Mouse (Mus musculus) cortical plate, adult 2 months (tissue): ENCODE measurements around the gene Ercc6l. TPM values are rescaled to one million over a fixed set of nuclear protein-coding genes. Genes with fewer than 3 reads are reported as not detected.
"Not testable (repeated sequence)": the region's sequence is repeated elsewhere in the genome, so short reads cannot be mapped to it uniquely, and the experiment has no call there.

Source experiments
- H3K27ac ChIP-seq: fragments of 200-500 bp; 2 replicates; pipeline ENCODE4 v1.5.1; 2012; ENCODE audit warnings: low read length, control low read depth, inconsistent platforms; ENCODE audit not compliant: insufficient read depth
- H3K4me1 ChIP-seq: fragments of 200-500 bp; 2 replicates; pipeline ENCODE4 v1.6.1; 2011; ENCODE audit warnings: low read length; ENCODE audit not compliant: control insufficient read depth, insufficient read depth
- H3K4me3 ChIP-seq: fragments of 200-500 bp; 2 replicates; pipeline ENCODE4 v1.5.1; 2011; ENCODE audit warnings: mild to moderate bottlenecking, low read length, control low read depth; ENCODE audit not compliant: insufficient read depth
- CTCF ChIP-seq: fragments of 200-500 bp; IDR thresholded peaks from 2 replicates; pipeline ENCODE4 v1.5.1; 2011; ENCODE audit warnings: mild to moderate bottlenecking, control low read depth, low read length; ENCODE audit not compliant: insufficient read depth; ENCODE audit errors: extremely low read depth
- POLR2A ChIP-seq: fragments of 200-500 bp; IDR thresholded peaks from 2 replicates; pipeline ENCODE4 v1.6.1; 2011; ENCODE audit warnings: mild to moderate bottlenecking, low read length, control low read depth; ENCODE audit not compliant: insufficient read depth; ENCODE audit errors: extremely low read depth
- polyA plus RNA-seq: library from polyadenylated mRNA; depleted of rRNA; stranded (reverse); fragments of >200 nt; gene quantifications from 2 replicates; pipeline ENCODE4 v1.2.3, GENCODE M21; 2012; rRNA removed

Ercc6l gene
- polyA plus RNA-seq, 1 experiment = 0.10 TPM

DNA sequence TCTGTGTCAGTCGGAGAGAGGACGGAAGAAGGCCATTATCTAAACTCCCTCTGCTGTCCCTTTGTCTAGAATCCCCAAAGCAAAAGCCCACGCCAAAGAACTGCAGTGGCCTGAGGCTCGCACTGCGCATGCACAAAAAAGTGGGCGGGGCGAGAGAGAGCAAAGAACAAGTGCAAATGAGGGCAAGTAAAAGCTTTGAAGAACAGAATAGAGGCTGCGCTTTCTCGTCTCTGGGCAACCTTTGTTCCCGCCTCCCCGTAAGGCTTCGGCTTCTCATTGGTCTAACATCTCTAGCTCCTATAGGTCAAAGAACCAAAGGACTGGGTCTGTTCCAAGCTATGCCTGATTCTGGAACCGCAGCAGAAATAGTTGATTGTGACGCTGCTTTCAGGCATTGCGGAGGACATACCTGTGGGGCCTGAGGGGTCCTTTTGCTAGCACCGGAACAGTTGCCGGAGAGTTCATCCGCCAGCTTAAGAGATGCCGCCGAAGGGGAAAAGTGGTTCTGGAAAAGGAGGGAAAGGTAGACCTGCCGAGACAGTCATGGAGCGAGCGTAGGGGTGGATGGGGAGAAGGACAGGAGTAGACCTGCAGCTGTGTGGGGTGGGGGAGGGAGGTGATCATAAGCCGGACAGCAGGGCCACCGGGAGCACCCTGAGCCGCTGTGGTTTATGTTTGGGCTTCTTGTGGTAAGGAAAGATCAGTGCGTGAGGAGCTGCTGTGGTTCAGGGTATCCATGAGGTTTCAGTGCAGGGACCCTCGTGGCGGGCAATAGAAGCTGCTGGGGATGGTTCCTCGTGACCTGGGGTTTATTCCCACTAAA is 37.6 kb downstream of the Ercc6l start, which contains the start of gene Pin4:
Gene Pin4, plus strand, starts transcription at position 406 of the 823 bp plus-strand sequence.
- H3K27ac ChIP-seq = 0 out of 2 replicates have a peak within 1 kb of the TSS, but pooled peaks have one; percentile 50

DNA sequence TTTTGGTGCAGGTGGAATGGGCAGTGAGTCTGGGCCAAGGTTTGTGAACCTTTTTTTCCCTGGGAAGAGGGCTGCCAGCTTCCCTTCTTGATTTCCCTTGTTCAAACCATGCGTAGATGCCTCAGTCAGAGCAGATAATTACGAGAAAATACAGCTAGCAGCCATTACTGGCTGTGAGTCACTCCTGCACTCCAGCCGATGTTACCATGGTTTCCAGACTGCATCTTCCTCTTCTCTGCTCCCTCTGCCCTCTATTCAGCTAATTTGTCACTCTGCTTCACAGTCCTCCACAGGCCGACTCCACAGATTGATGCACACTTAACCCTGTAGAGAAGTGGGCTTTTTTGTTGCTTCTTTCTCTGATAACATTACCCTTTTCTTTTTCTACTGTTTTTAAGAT is 41.2 kb downstream of the Ercc6l start:
- no peak overlapping the region for H3K27ac ChIP-seq
- H3K4me3 ChIP-seq = no peak overlapping the region
- no peak for TF ChIP-seq CTCF
- no peak for TF ChIP-seq POLR2A
- peaks cover under 1% of the 10 kb centered on the region; the same call in 1 of the 2 replicates for H3K4me1 ChIP-seq

More for the DNA sequence above, 37.6 kb downstream of the Ercc6l start, which contains the start of gene Pin4:
- TF ChIP-seq POLR2A (peak; percentile 52; the same call in 1 of the 2 replicates), CTCF (no peak)
- peaks cover 1% of the 10 kb centered on the region; the same call in 1 of the 2 replicates for H3K4me1 ChIP-seq
- H3K4me3 ChIP-seq = peak within 1 kb of the TSS; percentile 77

DNA sequence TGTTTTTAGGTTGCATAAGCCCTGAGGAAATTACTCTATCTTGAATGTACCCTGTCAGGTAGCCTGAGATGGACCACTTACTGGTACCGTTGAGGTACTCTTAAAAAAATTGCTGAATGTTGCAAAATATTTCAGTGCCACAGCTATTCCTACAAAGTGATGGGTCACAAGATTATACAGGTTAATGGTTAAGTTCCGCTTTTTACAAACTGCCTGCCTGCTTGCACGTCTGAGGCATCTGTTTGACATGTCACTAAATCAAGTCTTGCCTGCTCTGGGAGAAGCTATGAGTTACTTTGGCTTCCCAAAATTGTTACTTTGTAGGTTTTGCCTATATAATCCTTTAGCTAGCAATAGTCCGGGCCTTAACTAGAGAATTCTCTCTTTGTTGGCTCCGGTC is 47.5 kb downstream of the Ercc6l start:
- not testable (repeated sequence) for H3K4me3 ChIP-seq, H3K4me1 ChIP-seq, H3K27ac ChIP-seq

DNA sequence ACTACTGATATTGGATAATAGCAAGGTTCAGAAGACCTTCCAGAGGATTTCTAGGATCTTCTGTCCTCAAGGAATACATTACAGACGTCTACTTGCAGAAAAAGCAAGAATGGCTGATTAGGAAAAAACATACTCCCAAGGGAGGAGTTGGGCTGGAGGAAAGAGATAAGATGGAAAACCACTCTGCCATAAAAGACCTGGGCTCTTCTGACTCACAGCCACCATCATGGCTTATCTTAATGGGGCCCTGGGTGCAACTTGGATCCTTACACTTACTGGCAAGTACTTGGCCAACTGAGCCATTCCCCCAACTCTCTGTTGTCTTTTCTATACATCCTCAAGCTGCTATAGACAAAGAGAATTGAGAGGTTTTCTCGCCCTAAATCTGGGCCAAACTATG is 53.1 kb downstream of the Ercc6l start:
- H3K27ac ChIP-seq, H3K4me3 ChIP-seq, H3K4me1 ChIP-seq: not testable (repeated sequence)

DNA sequence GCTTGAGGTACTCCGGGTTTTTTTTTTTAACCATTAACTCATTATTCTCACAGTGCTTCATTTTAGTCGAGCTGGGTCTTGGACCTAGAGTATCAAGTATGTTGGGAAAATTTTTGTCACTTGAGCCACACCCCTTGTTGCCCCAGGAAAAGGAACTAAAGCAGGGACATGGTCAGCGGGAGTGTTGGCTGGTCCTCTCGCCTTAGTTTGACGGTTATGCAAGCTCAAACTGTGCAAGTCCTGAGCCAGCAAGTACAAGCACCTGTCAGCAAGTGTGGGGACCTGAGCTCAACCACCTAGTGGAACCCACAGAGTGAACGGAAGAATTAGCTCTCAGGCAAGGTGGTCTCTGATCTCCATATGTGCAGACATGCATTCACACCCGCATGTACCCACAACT is 55.0 kb downstream of the Ercc6l start:
- H3K27ac ChIP-seq = no peak overlapping the region
- TF ChIP-seq POLR2A (no peak), CTCF (no peak)
- no peak overlapping the region for H3K4me3 ChIP-seq
- no peaks in the 10 kb centered on the region for H3K4me1 ChIP-seq

DNA sequence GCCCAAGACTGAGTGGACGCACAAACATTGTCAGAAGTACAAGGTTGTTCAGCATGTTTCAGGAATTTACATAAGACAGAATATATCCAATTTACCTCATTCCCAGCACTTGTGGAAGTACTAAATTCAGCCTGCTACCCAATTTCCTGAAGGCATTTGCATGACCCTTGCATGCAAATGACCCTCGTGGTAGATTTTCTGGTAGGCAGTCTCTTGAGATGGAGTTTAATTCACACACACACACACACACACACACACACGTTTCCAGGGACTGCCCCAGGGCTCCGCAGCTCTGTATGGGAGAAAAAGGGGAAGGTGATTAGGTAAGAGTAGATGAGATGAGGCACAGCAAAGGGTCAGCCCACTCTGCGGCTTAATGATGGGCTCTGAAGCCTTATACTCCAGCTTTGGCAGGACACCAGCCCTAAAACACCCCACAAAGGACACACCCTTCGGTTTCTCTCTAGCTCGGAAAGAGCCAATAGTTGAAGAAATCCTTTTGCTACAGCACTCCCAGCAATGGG is 62.4 kb downstream of the Ercc6l start:
- Histone ChIP-seq H3K4me3 (no peak overlapping the region), H3K27ac (no peak overlapping the region), H3K4me1 (no peaks in the 10 kb centered on the region)
- TF ChIP-seq CTCF (no peak), POLR2A (no peak)

Other genes with a start within 250 kb of the Ercc6l start
- 16.2 and 17.2 TPM in 2 replicates for gene Rtl5, start 85.8 kb downstream of the Ercc6l start, polyA plus RNA-seq
- gene Pin4, start 37.6 kb downstream of the Ercc6l start, polyA plus RNA-seq = 46.0 and 46.5 TPM in 2 replicates
- 561 and 563 TPM in 2 replicates for gene Rps4x, start 32.3 kb upstream of the Ercc6l start, polyA plus RNA-seq
- gene Cited1, start 95.1 kb upstream of the Ercc6l start, polyA plus RNA-seq = 5.0 and 5.3 TPM in 2 replicates